Mouse (Mus musculus): ENCODE results near the gene Gpr143. TPM values are rescaled to one million over a fixed set of nuclear protein-coding genes. Genes with fewer than 3 reads are reported as not detected.
"Not testable (repeated sequence)": the region's sequence is repeated elsewhere in the genome, so short reads cannot be mapped to it uniquely, and the experiment has no call there.

Gpr143 gene
- total RNA-seq (2022), result under 1 TPM in 3 of 4 experiments, not detected in 1; 0.20 to 0.40 (median 0.38) TPM

DNA sequence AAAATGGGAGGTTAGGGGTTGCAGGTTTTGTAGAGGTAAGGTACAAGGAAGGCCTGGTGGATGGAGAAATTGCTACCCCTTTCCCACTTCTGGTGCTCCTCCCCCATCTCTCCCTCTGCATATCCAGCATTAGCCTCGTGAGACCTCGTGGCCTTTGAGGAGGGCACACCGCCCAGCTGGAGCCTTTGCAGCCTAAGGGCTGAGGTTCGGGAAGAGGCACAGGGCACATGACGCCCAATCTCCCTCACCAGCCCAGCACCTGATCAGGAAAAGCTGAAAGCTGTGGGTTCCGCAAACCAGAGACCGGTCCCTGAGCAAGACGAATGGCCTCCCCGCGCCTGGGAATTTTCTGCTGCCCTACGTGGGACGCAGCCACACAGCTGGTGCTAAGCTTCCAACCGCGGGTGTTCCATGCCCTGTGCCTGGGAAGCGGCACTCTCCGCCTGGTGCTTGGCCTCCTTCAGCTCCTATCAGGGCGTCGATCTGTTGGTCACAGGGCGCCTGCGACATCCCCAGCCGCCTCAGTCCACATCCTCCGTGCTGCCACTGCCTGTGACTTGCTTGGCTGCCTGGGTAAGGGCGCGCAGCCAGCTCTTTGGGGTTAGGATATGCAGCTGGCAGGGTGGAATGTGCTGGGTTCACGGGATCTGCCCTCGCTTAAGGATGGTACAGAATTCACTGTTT, at the start of gene Gpr143:
TSS of gene Gpr143 (plus strand) at position 202 of the 684 bp plus-strand sequence.
- peak; percentile 11 for DNase-seq

DNA sequence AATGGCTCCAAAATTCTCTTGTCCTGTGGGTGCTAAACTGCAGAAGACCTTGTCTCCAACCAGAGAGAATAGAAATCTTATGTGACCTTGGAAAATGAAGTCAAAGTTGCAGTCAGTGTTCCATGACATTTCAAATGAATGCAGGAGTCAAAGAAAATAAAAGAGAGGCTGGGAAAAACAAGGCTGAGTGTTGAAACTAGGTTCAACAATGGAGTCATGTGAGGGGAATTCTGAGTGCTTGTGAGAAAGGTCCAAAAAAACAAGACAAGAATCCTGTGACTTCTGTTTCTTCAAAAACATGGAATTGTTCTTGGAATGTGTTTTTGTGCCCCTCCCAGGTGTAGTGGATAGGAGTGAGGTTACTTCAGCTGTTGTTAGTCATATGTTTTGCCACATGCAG, 46.4 kb upstream of the Gpr143 start:
- DNase-seq, result no peak

DNA sequence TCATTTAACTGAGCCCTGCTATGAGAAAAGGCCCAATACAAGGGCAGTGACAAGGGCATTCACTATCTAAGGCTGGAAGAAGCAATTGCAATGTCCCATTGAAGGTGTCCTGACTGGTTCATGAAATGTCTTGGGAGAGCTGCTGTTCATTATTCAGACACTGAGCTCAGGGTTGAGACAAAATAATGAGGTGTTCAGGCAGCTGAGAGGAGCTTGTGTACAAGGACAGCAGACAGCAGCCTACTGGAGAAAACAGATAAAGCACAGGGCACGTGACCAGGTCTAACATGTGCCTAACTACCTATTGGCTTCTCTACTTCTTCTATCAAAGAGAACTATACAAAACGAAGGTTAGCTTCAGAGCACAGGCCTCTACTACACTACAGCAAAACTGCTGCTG, 43.5 kb upstream of the Gpr143 start:
- no peak for DNase-seq

DNA sequence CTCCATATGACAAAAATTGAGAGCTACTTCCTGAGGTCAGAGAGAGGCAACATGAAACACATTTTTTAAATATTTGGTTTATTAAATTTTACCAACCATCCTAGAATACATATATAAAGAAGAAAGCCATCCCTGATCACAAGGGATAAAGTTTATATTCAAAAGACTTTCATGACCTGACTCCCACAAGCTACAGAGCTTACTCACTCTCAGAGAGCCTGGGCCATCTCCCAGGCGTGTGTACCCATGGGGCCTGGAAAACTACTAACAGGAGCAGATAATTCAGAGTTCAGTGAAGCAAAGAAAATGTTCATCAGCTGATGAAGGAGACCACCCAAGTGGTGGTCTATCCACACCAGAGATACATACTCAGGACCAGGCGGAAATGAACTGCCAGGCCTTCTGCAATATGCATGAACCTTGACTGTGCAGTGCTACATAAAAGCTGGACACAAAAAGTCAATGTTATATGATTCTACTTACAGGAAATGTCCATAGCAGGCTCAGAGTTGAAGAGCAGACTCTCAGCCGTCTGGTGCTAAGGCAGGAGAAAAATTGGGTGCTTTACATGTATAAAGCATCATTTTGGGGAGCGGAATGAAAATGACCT, 42.9 kb upstream of the Gpr143 start:
- DNase-seq, result no peak

DNA sequence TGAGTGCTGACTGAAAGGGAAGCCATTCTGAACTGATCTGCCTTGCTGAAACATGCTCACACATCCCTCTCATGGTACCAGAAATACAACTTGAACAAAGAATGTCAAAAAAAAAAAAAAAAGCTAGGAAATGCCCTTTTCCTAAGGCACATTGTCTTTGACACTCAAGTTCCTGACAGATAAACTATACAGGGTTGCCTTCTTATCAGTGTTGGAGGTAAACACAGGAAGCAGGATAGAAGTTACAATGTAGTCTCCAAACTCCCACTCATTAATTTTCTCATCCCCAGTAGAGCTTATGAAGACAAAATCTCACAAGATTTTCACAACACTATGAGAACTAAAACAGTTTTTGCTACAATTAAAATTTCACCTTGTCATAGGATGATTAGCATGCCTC, 38.1 kb upstream of the Gpr143 start:
- DNase-seq, result no peak

DNA sequence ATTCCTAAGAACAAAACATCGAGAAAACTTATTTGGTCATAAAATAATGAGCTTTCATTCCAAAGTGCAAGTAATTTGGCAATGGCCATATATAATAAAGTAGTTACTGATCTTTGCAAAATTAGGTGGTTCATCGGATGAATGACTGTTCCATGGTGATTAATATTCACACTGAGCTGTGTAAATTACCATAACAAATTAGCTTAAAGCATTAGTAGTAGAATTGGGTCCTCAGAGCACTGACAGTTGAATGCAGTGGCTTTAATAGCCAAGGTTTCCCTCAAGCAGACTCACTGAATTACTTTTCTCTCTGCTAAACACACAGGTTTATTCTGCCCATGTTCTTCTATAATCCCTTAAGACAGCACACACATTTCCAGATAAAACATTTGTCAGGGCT, 35.8 kb upstream of the Gpr143 start:
- DNase-seq, result no peak

DNA sequence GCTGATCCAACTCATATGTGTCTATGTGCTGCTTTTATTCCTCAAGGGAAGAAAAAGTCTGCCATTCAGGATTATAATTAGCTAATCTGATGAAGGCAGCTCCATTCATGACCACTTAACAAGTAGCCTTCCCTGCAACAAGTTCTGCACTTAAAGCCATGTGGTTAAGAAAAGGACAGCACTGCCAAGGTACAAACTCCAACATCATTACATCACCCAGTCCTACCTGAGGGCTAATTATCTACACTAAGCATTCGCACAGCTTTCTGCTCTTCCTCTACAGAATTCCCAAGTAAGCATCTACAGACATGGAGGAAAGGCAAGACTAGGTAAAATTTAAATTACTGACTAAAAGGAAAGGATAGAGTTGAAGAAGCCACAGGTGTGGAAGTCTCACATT, 25.9 kb upstream of the Gpr143 start:
- DNase-seq, result no peak

DNA sequence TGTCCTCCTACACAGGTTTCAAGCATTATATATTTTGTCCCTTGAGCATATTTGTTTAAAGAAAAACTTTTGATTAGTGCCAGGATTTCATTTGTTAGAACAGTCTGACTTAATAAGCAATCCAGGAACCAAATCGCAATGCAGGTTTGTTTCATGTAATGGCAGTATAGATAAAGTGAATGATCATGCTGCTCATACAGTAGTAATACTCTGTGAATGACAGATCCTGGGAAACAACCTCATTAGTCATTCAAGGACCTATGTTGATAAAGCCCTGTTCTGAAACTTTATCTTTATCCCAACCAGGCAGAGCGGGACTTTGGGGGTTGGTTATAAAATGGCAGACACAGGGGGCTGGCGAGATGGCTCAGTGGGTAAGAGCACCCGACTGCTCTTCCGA, 25.4 kb upstream of the Gpr143 start:
- DNase-seq, result no peak

DNA sequence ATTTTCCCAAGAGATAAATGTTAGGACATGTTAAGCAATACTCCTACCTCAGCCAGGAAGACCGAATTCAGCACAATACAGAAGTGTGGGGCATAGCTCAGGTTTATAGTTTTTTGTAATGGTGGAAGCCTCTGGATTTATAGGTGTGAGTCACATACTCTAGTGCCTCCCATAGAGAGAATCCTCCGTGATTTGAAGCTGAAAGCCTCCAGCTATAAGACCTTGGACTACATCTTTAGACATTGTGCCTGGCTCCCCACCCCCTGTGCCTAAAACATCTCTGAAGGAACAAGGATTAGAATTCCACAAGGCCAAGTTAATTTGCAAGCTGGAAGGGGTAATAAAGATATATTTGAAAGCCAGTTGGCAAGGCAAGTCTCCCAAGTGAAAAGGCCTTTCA, 19.3 kb upstream of the Gpr143 start:
- no peak for DNase-seq

DNA sequence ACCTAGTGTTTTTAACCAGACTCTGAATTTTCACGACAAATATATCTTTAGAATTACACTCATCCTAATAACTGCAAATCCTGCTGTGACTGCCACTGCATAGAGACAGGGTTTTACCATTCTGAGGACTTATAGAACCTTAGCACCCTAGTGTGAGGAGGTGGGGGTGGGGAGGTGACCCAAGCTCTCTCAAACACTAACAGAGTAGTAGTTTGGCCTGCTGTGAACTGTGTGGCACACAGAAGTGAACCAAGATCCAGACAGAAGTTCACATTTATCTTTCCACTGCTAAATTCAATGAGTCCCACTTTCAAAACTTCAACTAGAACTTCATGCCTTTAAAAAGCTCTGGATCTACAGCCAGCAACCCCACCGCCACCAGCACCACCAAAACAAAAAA, 18.9 kb upstream of the Gpr143 start:
- no peak for DNase-seq

DNA sequence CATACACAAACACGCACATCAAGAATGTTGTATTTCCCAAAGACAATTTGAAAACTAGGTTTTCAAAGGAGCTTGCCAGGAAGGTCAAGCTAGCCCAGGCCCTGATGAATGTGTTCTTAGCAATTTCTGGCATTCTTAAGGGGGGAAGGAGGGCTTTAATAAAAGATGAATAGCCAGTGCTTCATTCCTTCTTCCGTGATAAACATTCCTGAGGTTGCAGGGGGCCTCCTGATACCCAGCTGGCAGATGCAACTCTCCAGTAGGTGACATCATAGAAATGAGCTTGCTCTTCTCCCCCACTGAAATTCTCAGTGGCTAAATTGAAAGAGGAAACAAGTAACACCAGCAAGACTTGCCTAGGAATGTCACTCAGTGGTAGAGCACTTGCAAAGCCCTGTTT, 17.6 kb upstream of the Gpr143 start:
- DNase-seq, result no peak

DNA sequence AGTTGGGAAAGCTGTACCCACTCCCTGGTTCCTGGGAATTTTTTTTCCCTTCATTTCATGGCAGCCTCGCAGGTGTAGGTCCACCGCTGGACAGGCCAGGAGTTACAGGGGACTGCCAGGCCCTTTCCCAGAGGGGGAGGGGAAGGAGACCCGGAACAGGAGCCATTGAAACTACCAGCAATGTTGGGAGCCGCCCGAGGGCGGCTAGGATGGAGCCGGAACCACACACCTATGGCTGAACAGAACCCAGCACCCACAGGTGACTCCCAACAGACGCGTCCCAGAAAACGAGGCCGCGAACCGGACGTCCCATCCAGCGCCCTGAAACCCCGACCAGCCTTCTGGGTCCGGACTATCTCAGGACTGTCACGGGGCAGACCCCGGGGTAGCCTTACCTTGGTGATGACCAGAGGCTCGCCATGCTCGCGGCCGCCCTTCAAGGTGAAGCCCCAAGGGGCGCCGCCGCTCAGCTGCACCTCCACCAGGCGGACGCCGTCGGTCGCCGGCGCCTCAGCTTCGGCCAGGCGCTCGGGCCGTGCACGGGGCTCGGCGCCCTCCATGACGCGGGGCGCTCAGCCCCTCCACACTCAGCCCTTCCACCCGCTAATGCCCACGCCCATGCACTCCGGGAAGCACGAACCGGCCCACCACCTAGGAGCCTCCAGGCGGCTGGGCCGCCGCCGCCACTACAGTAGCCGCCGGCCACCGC, 12.7 kb upstream of the Gpr143 start, which contains the start of gene Shroom2:
TSS of gene Shroom2 (minus strand) at position 575 of the 709 bp plus-strand sequence.
- no peak for DNase-seq

DNA sequence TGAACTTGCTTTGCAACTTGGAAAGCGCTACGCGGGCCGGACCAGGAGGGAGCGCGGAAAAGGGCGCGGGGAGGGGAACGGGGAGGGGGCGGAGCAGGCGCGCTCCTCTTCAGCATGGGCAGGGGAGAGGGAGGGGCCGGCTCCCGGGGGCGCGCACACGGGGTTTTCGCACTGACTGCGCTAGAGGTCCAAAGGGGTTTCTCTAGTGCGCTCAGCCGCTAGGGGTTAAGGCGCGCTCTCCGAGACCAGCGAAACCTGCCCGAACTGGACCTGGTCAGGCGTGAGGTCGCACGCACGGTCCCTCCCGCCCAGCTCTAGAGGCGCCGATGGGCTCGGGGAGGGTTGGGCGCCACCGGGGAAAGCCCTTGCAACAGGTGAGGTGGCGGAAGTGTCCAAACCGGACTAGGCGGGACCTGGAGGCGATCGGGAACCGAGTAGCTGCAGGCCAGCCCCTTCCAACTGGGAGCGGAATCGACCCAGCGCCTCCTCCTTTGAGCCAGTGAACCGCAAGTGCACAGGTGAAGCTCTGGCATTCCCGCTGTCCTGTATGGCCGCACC, 12.0 kb upstream of the Gpr143 start:
- peak; percentile 37 for DNase-seq

DNA sequence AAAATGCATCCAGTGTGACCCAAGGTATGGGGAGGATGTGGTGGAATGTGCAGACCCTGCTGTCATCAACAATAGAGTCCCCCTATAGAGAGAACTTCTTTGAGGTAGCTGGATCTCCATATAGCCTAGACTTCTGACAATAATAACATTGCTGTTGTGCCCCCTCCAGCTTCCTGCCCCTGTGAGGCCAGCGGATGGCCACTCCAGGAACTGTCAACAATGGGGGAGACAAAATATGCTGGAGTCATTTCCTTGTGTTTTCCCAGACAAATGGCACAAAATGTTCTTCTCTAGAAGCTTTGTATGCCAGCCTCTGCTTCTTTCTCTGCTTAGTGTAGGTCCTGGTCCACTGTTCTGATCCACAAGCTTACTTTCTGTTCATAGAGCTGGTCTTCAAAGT, 6.4 kb downstream of the Gpr143 start:
- DNase-seq, result no peak

DNA sequence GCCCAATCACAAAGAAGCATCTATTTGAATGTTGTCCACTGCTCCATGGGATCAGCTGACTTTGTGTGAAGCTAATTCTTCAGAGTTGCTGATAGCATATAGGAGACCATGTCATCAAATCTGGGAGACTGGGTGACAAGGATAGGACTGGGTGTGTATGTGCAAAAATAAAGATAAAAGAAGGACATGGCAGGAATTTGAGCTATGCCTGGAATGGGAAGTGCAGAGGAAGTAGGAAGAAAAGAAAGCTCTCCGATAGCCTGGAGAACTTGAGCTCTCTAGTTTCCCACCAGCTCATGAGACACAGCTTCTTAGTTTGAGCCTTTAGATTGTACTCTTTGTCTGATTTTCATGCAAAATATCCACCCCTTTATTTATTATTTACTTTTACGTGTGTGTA, 6.9 kb downstream of the Gpr143 start:
- DNase-seq, result no peak

DNA sequence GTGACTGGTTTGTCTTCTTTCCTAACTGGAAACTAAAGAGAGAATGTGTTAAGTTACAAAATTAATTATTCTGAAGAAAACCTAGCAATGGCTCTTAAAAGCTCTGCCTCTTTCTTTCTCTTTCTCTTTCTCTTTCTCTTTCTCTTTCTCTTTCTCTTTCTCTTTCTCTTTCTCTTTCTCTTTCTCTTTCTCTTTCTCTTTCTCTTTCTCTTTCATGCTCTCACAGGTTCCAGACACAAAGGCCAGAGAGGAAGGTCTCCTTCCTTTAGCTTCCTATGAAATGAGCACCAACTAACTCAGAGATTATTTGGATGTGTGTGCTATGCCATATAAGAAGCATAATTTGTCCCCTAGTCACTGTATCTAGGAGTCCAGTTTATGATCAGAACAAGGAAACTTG, 23.6 kb downstream of the Gpr143 start:
- no peak for DNase-seq

DNA sequence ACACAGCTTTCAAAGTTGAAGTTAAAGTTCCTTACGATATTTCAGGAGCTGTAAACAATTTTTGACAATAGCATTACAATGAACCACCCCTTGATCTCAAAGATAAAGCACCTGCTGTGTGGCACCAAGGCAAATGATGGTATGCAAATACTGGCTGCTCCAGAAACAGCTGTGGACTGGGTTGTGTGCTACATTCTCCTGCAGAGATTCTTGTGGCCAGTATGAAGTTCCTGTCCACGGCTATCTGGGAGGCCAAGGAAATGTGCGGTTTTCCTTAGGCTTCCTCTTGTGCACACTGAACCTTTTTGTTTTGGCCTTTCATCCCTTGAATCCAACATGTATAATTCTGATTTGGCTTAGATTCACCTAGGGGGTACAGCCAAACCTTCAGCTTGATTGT, 31.6 kb downstream of the Gpr143 start:
- no peak for DNase-seq

DNA sequence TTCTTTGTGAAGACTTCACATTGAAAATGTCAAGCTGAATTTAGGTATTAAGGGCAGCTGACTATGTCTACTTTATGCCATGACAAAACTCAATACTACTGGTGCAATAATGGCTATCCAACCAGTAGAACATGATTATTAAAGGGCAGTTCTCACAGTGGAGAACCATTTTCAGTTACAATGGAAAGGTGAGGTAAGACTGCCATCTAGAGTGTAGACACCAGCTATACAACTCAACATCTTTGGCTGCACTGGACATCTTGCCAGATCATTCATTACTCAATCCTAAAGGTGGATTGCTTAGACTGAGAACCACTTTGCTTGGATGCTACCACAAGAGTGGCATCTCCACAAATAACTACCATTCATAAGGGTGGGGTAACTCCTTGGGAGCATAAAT, 37.3 kb downstream of the Gpr143 start:
- no peak for DNase-seq

DNA sequence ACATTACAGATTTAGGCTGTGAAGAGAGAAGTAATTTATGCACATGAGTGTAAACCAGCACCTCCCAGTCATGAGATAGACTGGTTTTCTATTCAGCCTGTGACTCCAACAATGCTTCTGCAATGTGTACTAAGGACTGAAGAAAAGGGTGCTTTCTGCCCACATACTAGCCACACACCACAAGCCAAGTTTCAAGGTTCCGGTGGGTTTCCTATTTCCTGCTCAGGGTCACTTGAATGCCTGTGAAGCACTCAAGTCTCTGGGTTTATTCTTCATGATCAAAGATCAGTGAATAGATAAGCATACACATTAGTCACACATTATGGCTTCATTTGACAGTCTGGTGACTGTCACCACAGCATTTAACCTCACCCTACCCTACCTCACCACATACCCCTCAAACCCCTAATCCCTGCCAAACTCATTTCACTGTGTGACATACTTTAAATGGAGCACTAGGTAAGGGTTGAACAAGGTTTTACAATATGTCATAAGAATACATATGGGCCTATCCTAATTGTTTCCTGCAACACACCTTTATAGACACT, 49.4 kb downstream of the Gpr143 start:
- not testable (repeated sequence) for DNase-seq

DNA sequence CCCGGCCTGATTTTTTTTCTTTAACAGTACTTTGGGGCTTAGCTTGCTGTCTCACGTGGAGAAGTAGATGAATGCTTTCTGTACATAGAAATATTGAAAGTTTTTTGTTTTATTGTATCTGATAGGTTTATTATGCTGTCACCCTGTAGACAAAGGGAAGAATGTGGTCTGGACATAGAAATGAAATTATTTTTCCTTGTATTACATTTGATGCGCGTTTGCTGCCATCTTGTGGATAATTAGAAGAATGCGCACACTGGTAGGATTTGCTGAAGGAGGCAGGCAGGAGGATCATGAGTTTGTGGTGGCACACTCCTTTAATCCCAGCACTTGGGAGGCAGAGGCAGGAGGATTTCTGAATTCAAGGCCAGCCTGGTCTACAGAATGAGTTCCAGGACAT, 53.2 kb downstream of the Gpr143 start:
- DNase-seq, result peak; percentile 1

DNA sequence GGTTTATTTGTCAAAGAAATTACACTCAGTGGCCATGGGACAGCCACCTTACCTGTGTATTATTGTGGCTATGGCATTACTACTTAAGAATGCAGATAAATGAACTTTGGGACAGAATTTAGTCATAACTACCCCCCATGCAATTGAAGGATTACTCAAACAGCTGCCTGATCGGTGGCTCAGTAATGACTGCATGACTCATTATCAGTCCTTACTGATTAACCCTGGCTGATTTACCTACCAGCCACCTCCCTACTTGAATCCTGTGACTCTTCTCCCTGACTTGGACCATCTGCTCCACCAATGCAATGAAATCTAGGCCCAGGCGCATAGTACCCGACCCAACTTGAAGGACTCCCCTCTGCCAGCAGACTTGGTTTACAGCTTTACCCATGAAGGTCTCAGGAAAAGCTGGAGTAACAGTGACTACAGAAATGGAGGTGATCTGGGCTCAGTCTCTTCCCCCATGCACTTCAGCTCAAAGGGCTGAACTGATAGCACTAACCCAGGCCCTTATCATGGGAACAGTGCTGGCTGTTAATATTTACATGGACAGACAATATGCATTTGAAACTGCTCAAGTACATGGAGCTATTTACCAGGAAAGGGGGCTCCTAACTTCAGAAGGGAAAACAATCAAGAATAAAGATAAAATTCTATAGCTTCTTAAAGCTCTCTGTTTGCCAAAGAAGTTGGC, 73.5 kb downstream of the Gpr143 start:
- DNase-seq, result no peak
